Mouse (Mus musculus) hindbrain, embryonic 16.5 days (tissue): ENCODE data around the gene Hrasls5. TPM values are rescaled to one million over a fixed set of nuclear protein-coding genes. Genes with fewer than 3 reads are reported as not detected.

Experiments used
- ATAC-seq: fragments of 200-750 bp; cut with Nextera tagmentation; 2 replicates; pipeline ENCODE4 v1.8.0; 2017; ENCODE audit warnings: moderate TSS enrichment, moderate library complexity
- H3K27ac ChIP-seq: fragments of 300-500 bp; sonication (generic); 2 replicates; pipeline ENCODE4 v1.5.1; 2014; ENCODE audit warnings: low read depth, mild to moderate bottlenecking, control low read depth, low read length, moderate library complexity
- H3K27me3 ChIP-seq: fragments of 300-500 bp; sonication (generic); replicated peaks from 2 replicates; pipeline ENCODE4 v1.6.1; 2014; ENCODE audit warnings: low read length; ENCODE audit not compliant: control insufficient read depth, insufficient read depth
- H3K36me3 ChIP-seq: fragments of 300-500 bp; sonication (generic); 2 replicates; pipeline ENCODE4 v1.6.1; 2014; ENCODE audit warnings: mild to moderate bottlenecking, low read length, moderate library complexity, mixed read lengths; ENCODE audit not compliant: control insufficient read depth, insufficient read depth
- H3K4me1 ChIP-seq: fragments of 300-500 bp; sonication (generic); 2 replicates; pipeline ENCODE4 v1.6.1; 2014; ENCODE audit warnings: low read depth, low read length; ENCODE audit not compliant: control insufficient read depth, insufficient read depth
- H3K4me2 ChIP-seq: fragments of 300-500 bp; sonication (generic); 2 replicates; pipeline ENCODE4 v1.6.1; 2014; ENCODE audit warnings: mild to moderate bottlenecking, low read length, control low read depth, moderate library complexity
- H3K4me3 ChIP-seq: fragments of 300-500 bp; sonication (generic); 2 replicates; pipeline ENCODE4 v1.5.1; 2014; ENCODE audit warnings: mild to moderate bottlenecking, low read length, control low read depth, moderate library complexity
- H3K9ac ChIP-seq: fragments of 300-500 bp; sonication (generic); 2 replicates; pipeline ENCODE4 v1.6.1; 2014; ENCODE audit warnings: low read depth, mild to moderate bottlenecking, control low read depth, low read length, moderate library complexity
- H3K9me3 ChIP-seq: fragments of 300-500 bp; sonication (generic); 2 replicates; pipeline ENCODE4 v1.6.1; 2014; ENCODE audit warnings: mild to moderate bottlenecking, low read length, moderate library complexity; ENCODE audit not compliant: control insufficient read depth
- WGBS: fragments of 180-500 bp; shearing (Covaris S2); extraction: QIAGEN DNeasy Blood & Tissue Kit; methylation state at CpG from one replicate; pipeline ENCODE4 v1.1.7; 2014; 5-methylcytosine and 5-hydroxymethylcytosine counted together
- polyA plus RNA-seq: library from polyadenylated mRNA; unstranded; fragments of >200 nt; fragmentation: Nextera tagmentation; extraction: Ambion mirVana; gene quantifications from 2 replicates; pipeline ENCODE4 v1.2.1, GENCODE M21; 2015

Gene Hrasls5
- polyA plus RNA-seq, 1 experiment from 2014 or later = not detected

DNA sequence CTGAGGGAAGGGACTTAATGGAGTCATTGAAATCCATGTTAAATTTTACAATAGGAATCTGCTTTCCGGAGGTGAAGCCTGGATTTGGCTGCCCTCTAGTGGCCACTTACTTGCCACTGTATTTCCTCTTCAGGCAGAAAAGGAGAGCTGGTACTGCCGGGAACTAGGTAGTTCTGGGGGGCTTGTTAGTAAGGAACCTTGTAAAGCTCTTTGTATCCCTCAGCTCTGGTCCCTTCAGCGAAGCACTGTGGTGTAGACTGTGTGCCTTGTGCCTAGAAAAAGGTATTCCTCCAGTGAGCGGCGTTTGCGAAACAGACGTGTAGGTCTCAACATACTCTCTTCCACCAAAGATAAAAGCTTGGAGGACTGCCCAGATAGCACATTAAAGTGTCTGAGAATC is 5.4 kb downstream of the Hrasls5 start:
- Histone ChIP-seq H3K36me3 (no peaks in the 10 kb centered on the region), H3K9me3 (no peaks in the 10 kb centered on the region), H3K4me2 (no peak overlapping the region), H3K9ac (no peak overlapping the region), H3K4me1 (no peaks in the 10 kb centered on the region), H3K27me3 (no peaks in the 10 kb centered on the region; the same call in 1 of the 2 replicates), H3K27ac (no peak overlapping the region), H3K4me3 (no peak overlapping the region)
- WGBS = 42% methylated on average over 7 of the region's 7 CpGs
- ATAC-seq = peak; percentile 40; the same call in 1 of the 2 replicates

GRCm38 (mm10) chr19:7633021-7633420 is 20.7 kb downstream of the Hrasls5 start:
- no peak for ATAC-seq
- Histone ChIP-seq H3K36me3 (no peaks in the 10 kb centered on the region), H3K4me1 (no peaks in the 10 kb centered on the region), H3K27ac (no peak overlapping the region), H3K27me3 (no peaks in the 10 kb centered on the region), H3K4me3 (no peak overlapping the region), H3K4me2 (no peak overlapping the region), H3K9me3 (no peaks in the 10 kb centered on the region), H3K9ac (no peak overlapping the region)

GRCm38 (mm10) chr19:7633786-7634185 is 21.4 kb downstream of the Hrasls5 start:
- no peaks in the 10 kb centered on the region for H3K27me3 ChIP-seq
- whole genome bisulfite sequencing = 71% methylated on average over 1 of the region's 1 CpGs
- H3K9ac ChIP-seq = no peak overlapping the region
- no peak overlapping the region for H3K27ac ChIP-seq
- H3K4me2 ChIP-seq = no peak overlapping the region
- H3K36me3 ChIP-seq = no peaks in the 10 kb centered on the region
- H3K4me1 ChIP-seq = no peaks in the 10 kb centered on the region
- H3K4me3 ChIP-seq = no peak overlapping the region
- no peaks in the 10 kb centered on the region for H3K9me3 ChIP-seq
- no peak for ATAC-seq

DNA sequence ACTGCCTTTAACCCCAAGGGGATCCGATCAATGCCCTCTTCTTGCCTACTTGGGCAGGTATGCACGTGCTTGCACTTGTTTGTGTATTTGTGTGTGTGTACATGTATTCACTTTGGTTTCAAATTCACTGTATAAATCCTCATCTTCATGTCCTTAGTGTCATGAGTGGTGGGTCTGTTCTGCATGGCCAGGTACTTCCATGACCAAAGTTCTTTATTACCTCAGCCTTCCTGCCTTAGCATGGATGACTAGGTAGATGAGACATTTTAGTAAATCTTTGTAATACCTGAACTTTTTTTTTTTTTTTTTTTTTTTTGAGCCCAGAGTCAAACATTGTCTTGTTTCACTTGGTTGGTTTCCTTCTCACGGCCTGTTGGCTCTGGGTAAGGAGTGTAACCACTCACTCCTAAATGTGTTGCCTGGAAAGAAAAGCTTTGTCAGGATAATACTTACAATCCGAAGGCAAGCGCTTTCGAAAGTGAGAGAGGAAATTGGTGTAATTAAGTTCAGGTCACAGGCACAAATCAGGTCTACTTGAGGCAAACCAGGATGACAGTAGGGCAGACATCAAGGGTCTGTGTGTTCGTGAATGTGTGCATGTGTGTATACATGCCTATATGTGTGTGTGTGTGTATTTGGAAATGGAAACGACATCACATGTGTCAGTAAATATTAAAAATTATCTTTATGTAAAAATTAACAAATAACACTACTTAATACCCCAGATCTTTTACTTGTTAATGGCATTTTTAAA is 36.7 kb downstream of the Hrasls5 start:
- WGBS = 87% methylated on average over 8 of the region's 8 CpGs
- ATAC-seq = no peak
- H3K4me1 ChIP-seq = no peaks in the 10 kb centered on the region

DNA sequence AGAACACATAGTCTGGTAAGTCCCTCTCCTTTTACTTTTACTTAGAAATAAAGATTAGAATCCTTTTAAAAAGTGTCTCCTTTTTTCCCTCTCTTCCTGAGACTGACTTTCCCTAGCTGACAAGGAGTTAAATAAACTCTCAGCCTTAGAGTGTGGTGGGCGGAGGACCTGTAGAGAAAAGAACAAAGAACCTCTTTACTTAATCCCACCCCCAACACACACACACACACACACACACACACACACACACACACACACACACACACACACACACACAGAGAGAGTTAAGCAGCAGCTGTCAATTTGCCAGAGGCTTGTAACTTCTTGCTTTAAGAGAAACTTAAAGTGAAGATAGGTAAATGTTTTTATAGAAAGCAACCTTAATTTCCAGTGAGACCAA is 59.7 kb downstream of the Hrasls5 start:
- Histone ChIP-seq H3K27me3 (no peaks in the 10 kb centered on the region), H3K27ac (no peak overlapping the region), H3K9me3 (no peaks in the 10 kb centered on the region), H3K4me1 (no peaks in the 10 kb centered on the region), H3K36me3 (no peaks in the 10 kb centered on the region), H3K4me2 (no peak overlapping the region), H3K4me3 (no peak overlapping the region), H3K9ac (no peak overlapping the region)
- no peak for ATAC-seq
- WGBS = 10% methylated on average over 1 of the region's 1 CpGs

More for the DNA sequence above, 36.7 kb downstream of the Hrasls5 start:
- H3K4me3 ChIP-seq = no peak overlapping the region
- H3K36me3 ChIP-seq = no peaks in the 10 kb centered on the region
- H3K9ac ChIP-seq = no peak overlapping the region
- no peak overlapping the region for H3K4me2 ChIP-seq
- H3K27ac ChIP-seq = no peak overlapping the region
- H3K27me3 ChIP-seq = no peaks in the 10 kb centered on the region
- no peaks in the 10 kb centered on the region for H3K9me3 ChIP-seq

GRCm38 (mm10) chr19:7687988-7688387 is 75.6 kb downstream of the Hrasls5 start:
- no peak for ATAC-seq

More at GRCm38 (mm10) chr19:7687988-7688387, 75.6 kb downstream of the Hrasls5 start:
- Histone ChIP-seq H3K4me2 (no peak overlapping the region), H3K27ac (no peak overlapping the region), H3K4me1 (no peaks in the 10 kb centered on the region), H3K27me3 (no peaks in the 10 kb centered on the region), H3K9me3 (no peaks in the 10 kb centered on the region), H3K4me3 (no peak overlapping the region), H3K9ac (no peak overlapping the region), H3K36me3 (no peaks in the 10 kb centered on the region)
- 86% methylated on average over 1 of the region's 1 CpGs for WGBS

Other genes starting within 250 kb of the Hrasls5 start
- 23.4 and 34.0 TPM in 2 replicates for gene Spindoc, start 229.5 kb upstream of the Hrasls5 start, polyA plus RNA-seq
- gene 2700081O15Rik, start 194.9 kb upstream of the Hrasls5 start, polyA plus RNA-seq = 11.2 and 12.4 TPM in 2 replicates
- gene Rtn3, start 129.3 kb upstream of the Hrasls5 start, polyA plus RNA-seq = 693 and 702 TPM in 2 replicates
- gene Atl3, start 118.5 kb upstream of the Hrasls5 start, polyA plus RNA-seq = 5.7 and 5.8 TPM in 2 replicates
- 6.0 and 8.6 TPM in 2 replicates for gene Pla2g16, start 55.1 kb upstream of the Hrasls5 start, polyA plus RNA-seq
- 0.28 and 0.46 TPM in 2 replicates for gene Lgals12, start 5.3 kb upstream of the Hrasls5 start, polyA plus RNA-seq
- 0.50 and 0.56 TPM in 2 replicates for gene Slc22a19, start 98.8 kb downstream of the Hrasls5 start, polyA plus RNA-seq
- gene Slc22a26, start 190.1 kb downstream of the Hrasls5 start, polyA plus RNA-seq = not detected in 2 replicates